Mouse (Mus musculus) limb, embryonic 14.5 days (tissue): Measurements from ENCODE around the gene Otos. TPM values are rescaled to one million over a fixed set of nuclear protein-coding genes. Genes with fewer than 3 reads are reported as not detected.

Experiments
- ATAC-seq: fragments of 200-750 bp; cut with Nextera tagmentation; 2 replicates; pipeline ENCODE4 v1.8.0; 2017; ENCODE audit warnings: low read depth, moderate number of reproducible peaks, moderate TSS enrichment; ENCODE audit not compliant: low FRiP score
- DNase-seq: peaks from one replicate; pipeline ENCODE4 v3.0.0-alpha.2; 2015; ENCODE audit warnings: low spot score
- H3K27ac ChIP-seq: fragments of 300-500 bp; sonication (generic); replicated peaks from 2 replicates; pipeline ENCODE4 v1.5.1; 2014; ENCODE audit warnings: low read depth, mild to moderate bottlenecking, low read length, moderate library complexity, mixed read lengths
- H3K27me3 ChIP-seq: fragments of 300-500 bp; sonication (generic); 2 replicates; pipeline ENCODE4 v1.6.1; 2014; ENCODE audit warnings: low read length, mixed read lengths; ENCODE audit not compliant: control insufficient read depth, insufficient read depth
- H3K36me3 ChIP-seq: fragments of 300-500 bp; sonication (generic); 2 replicates; pipeline ENCODE4 v1.6.1; 2014; ENCODE audit warnings: mild to moderate bottlenecking, low read length, moderate library complexity, mixed read lengths; ENCODE audit not compliant: control insufficient read depth, insufficient read depth
- H3K4me1 ChIP-seq: fragments of 300-500 bp; sonication (generic); 2 replicates; pipeline ENCODE4 v1.6.1; 2014; ENCODE audit warnings: antibody characterized with exemption, low read length, mixed read lengths; ENCODE audit not compliant: control insufficient read depth, insufficient read depth
- H3K4me2 ChIP-seq: fragments of 300-500 bp; sonication (generic); replicated peaks from 2 replicates; pipeline ENCODE4 v1.6.1; 2014; ENCODE audit warnings: low read depth, mild to moderate bottlenecking, low read length, moderate library complexity; ENCODE audit not compliant: severe bottlenecking
- H3K4me3 ChIP-seq: fragments of 300-500 bp; sonication (generic); replicated peaks from 2 replicates; pipeline ENCODE4 v1.5.1; 2014; ENCODE audit warnings: low read length
- H3K9ac ChIP-seq: fragments of 300-500 bp; sonication (generic); 2 replicates; pipeline ENCODE4 v1.6.1; 2014; ENCODE audit warnings: mild to moderate bottlenecking, low read depth, low read length, moderate library complexity; ENCODE audit not compliant: severe bottlenecking
- H3K9me3 ChIP-seq: fragments of 300-500 bp; sonication (generic); 2 replicates; pipeline ENCODE4 v1.6.1; 2016; ENCODE audit warnings: low read length; ENCODE audit not compliant: control insufficient read depth
- POLR2A ChIP-seq: fragments of 200-500 bp; IDR thresholded peaks from 2 replicates; pipeline ENCODE4 v1.8.0; 2012; ENCODE audit warnings: inconsistent platforms, mild to moderate bottlenecking, moderate library complexity, borderline replicate concordance; ENCODE audit not compliant: insufficient read depth, insufficient read length; ENCODE audit errors: extremely low read depth
- WGBS: fragments of 180-500 bp; shearing (Covaris S2); extraction: QIAGEN DNeasy Blood & Tissue Kit; methylation state at CpG from one replicate; pipeline ENCODE4 v1.1.7; 2014; 5-methylcytosine and 5-hydroxymethylcytosine counted together
- polyA plus RNA-seq, 2 experiments: library from polyadenylated mRNA; depleted of rRNA in 1 of 2; stranded (reverse) in 1 of 2; unstranded in 1 of 2; fragments of >200 nt; fragmentation: Nextera tagmentation in 1 of 2; extraction: Ambion mirVana in 1 of 2; gene quantifications; 2 replicates each; pipeline versions ENCODE4 v1.2.1 to v1.2.3; 2012 to 2014

The Otos gene
- polyA plus RNA-seq, 2 experiments: 0.19 TPM; not detected in 1

DNA sequence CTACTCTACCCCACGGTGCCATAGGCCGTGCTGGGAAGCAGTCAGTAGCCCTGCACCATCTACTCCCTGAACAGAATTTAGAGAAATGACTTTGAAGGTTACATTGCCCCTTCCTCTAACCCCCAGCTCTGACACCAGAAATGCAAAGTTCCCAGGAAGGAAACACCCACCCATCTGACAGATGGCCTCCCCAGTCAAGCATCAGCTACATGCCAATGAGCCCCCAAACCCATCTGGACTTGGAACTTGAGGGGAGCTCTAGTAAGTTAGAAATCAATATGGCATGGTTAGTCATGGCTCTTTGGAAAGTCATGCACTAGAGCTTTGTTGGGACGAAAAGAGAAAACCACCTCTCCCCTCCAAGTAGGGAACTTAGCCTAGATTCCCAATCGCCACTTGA lies 9.9 kb downstream of the Otos start:
- H3K9ac ChIP-seq: no peak overlapping the region
- no peak for TF ChIP-seq POLR2A
- H3K4me2 ChIP-seq: no peak overlapping the region
- DNase-seq (no peak), ATAC-seq (no peak)
- H3K4me1 ChIP-seq: peaks cover 6% of the 10 kb centered on the region
- no peaks in the 10 kb centered on the region for H3K27me3 ChIP-seq
- 96% methylated on average over 4 of the region's 4 CpGs for WGBS
- no peak overlapping the region for H3K27ac ChIP-seq
- no peaks in the 10 kb centered on the region for H3K9me3 ChIP-seq
- no peak overlapping the region for H3K4me3 ChIP-seq
- H3K36me3 ChIP-seq: peaks cover 36% of the 10 kb centered on the region

DNA sequence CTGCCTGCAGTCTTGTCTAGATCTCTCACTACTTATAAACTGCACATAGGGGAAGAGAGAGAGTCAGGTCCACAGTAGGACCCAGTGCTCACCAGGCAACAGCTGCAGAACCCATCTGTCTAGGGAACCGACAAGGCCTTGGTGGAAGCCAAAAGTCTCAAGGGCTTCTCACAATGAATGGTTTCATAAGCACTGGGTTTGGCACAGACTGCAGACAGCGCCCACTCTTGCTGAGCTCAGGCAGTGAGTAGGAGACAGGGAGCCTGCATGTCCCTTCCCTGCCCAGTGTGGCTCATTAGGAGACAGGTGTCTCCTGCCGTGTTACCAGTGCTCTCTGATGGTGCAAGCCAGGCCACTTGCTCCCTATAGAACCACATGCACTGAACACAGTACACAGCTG lies 10.5 kb downstream of the Otos start:
- no peak for ATAC-seq
- Histone ChIP-seq H3K9me3 (no peaks in the 10 kb centered on the region), H3K27ac (no peak overlapping the region), H3K4me1 (peaks cover 6% of the 10 kb centered on the region), H3K4me3 (no peak overlapping the region), H3K9ac (no peak overlapping the region), H3K36me3 (peaks cover 36% of the 10 kb centered on the region), H3K4me2 (no peak overlapping the region), H3K27me3 (no peaks in the 10 kb centered on the region)
- TF ChIP-seq POLR2A: no peak
- 85% methylated on average over 3 of the region's 3 CpGs for WGBS
- no peak for DNase-seq

DNA sequence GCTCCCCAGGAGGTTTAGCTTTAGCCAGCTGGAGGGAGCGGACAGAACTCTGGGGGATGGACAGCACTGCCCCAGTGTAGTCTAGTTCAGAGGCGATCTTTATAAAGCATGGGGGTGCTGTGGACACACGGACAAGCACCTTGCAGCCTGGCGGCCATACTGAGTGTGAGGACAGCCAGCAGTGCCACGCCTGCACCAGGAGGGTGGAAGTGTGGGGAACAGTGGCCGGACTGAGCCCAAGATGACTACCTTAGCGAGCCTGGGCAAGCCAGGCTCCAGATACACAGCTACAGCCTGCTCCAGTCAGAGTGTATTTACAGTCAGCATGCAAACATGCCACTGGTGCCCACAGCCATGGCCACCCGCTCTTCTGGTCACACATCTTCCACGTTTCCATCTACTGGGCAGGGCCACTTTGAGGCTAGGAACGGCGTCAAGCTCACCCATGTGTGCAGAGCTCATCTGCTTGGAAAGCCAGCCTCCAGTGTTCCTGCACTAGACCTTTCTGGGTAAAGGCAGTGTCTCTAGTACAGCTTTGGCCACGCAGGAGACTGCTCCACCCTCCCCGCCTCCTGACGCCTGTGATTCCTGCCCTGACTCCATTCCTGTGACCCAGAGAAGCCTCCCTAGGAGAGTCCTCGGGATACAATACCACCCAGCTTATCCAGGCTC lies 11.0 kb downstream of the Otos start:
- Histone ChIP-seq H3K27ac (no peak overlapping the region), H3K36me3 (peaks cover 36% of the 10 kb centered on the region), H3K9me3 (no peaks in the 10 kb centered on the region), H3K4me3 (no peak overlapping the region), H3K9ac (no peak overlapping the region), H3K4me2 (no peak overlapping the region), H3K4me1 (peaks cover 6% of the 10 kb centered on the region), H3K27me3 (no peaks in the 10 kb centered on the region)
- ATAC-seq: no peak
- 92% methylated on average over 15 of the region's 15 CpGs for WGBS
- TF ChIP-seq POLR2A: no peak
- no peak for DNase-seq

DNA sequence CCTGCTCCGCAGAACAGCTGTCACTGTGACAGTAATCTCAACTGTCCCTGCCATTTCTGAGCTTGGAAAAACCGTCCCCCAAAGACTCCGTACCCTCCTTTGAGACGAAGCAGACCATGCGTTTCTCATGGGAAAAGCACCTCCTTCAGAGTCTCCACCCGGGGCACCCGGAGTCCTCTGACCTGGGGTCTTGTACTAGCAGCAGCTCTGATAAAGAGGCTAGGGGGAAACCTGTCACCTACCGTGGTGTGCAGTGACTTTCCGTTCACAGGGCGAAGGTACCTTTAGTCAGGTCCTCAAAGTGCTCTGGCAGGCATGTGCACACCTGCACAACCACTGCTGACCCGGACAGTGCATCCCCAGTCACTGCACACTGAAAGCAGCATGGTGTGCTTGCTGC lies 12.0 kb downstream of the Otos start:
- ATAC-seq (no peak), DNase-seq (no peak)
- H3K36me3 ChIP-seq: peaks cover 36% of the 10 kb centered on the region
- TF ChIP-seq POLR2A: no peak
- H3K4me2 ChIP-seq: no peak overlapping the region
- H3K9me3 ChIP-seq: no peaks in the 10 kb centered on the region
- no peak overlapping the region for H3K27ac ChIP-seq
- no peak overlapping the region for H3K9ac ChIP-seq
- H3K4me1 ChIP-seq: peaks cover 6% of the 10 kb centered on the region; the same call in 1 of the 2 replicates
- no peak overlapping the region for H3K4me3 ChIP-seq
- 94% methylated on average over 11 of the region's 11 CpGs for WGBS
- no peaks in the 10 kb centered on the region for H3K27me3 ChIP-seq

DNA sequence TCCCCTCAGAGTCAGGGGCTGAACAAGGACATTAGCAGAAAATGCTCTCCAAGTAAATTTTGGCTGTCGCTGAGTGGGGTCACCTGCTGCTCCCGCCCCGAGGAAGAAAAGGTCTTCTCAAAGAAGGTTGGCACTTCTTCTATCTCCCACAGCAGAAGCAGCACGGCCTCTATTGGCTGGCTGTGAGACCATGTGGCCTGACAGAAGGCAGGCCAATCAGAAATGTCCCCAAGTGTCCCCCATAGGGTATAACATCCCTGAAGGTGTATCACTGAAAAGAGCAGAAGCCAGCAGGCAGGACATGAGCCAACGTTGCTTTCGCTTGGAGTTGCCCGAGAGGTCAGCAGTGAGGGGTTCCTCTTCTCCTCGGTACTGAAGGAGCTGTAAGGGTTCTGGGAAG lies 12.6 kb downstream of the Otos start:
- Histone ChIP-seq H3K27me3 (no peaks in the 10 kb centered on the region), H3K36me3 (peaks cover 36% of the 10 kb centered on the region)
- no peak for DNase-seq

More for the DNA sequence above, 12.6 kb downstream of the Otos start:
- 91% methylated on average over 8 of the region's 8 CpGs for WGBS
- peaks cover 4% of the 10 kb centered on the region; the same call in 1 of the 2 replicates for H3K4me1 ChIP-seq
- no peaks in the 10 kb centered on the region for H3K9me3 ChIP-seq
- no peak overlapping the region for H3K27ac ChIP-seq
- no peak overlapping the region for H3K4me2 ChIP-seq
- ATAC-seq: no peak
- H3K4me3 ChIP-seq: no peak overlapping the region
- no peak overlapping the region for H3K9ac ChIP-seq
- TF ChIP-seq POLR2A: no peak
